Mouse (Mus musculus) hematopoietic stem cell, adult 5-6 weeks (primary cell): Measurements from ENCODE around the gene Elovl6. TPM values are rescaled to one million over a fixed set of nuclear protein-coding genes. Genes with fewer than 3 reads are reported as not detected.

Experiments
- ATAC-seq, 2 experiments: fragments of 125-278 bp in 1 of 2; replicated peaks in 1 of 2; 2 replicates each; pipeline ENCODE4 v1.8.0; 2016 to 2017; ENCODE audit warnings: inconsistent platforms in 2 of 2, mild to moderate bottlenecking in 2 of 2, moderate number of reproducible peaks in 2 of 2, low read depth in 1 of 2, moderate TSS enrichment in 1 of 2; ENCODE audit not compliant: low FRiP score in 2 of 2, poor library complexity in 2 of 2, severe bottlenecking in 2 of 2, insufficient read depth in 1 of 2, low TSS enrichment in 1 of 2
- total RNA-seq: library from RNA; stranded (forward); fragments of 172-1452, 232-1000 nt; gene quantifications from 2 replicates; pipeline ENCODE4 v1.2.3, GENCODE M21; 2017

The Elovl6 gene
- total RNA-seq, 1 experiment from 2014 or later: 24.1 TPM

- no peak for ATAC-seq
Observed at GRCm38 (mm10) chr3:129581024-129581423, 48.9 kb downstream of the Elovl6 start.

- no peak for ATAC-seq
Observed at GRCm38 (mm10) chr3:129582449-129582848, 50.3 kb downstream of the Elovl6 start.

GRCm38 (mm10) chr3:129583290-129583689, 51.1 kb downstream of the Elovl6 start:
- ATAC-seq: no peak

- ATAC-seq: no peak
Observed at GRCm38 (mm10) chr3:129587916-129588315, 55.8 kb downstream of the Elovl6 start.

- no peak for ATAC-seq
Observed at GRCm38 (mm10) chr3:129588753-129589152, 56.6 kb downstream of the Elovl6 start.

GRCm38 (mm10) chr3:129589705-129590104, 57.5 kb downstream of the Elovl6 start:
- ATAC-seq: no peak

- ATAC-seq: no peak
Observed at GRCm38 (mm10) chr3:129590548-129591226, 58.5 kb downstream of the Elovl6 start.

- no peak for ATAC-seq
Observed at GRCm38 (mm10) chr3:129591251-129591650, 59.1 kb downstream of the Elovl6 start.

- ATAC-seq: no peak
Observed at GRCm38 (mm10) chr3:129591761-129592160, 59.6 kb downstream of the Elovl6 start.

GRCm38 (mm10) chr3:129593001-129593400, 60.8 kb downstream of the Elovl6 start:
- no peak for ATAC-seq

GRCm38 (mm10) chr3:129593735-129594134, 61.6 kb downstream of the Elovl6 start:
- ATAC-seq: no peak

GRCm38 (mm10) chr3:129596098-129596497, 63.9 kb downstream of the Elovl6 start:
- no peak for ATAC-seq

GRCm38 (mm10) chr3:129602289-129602688, 70.1 kb downstream of the Elovl6 start:
- peak; percentile 87 to 95 for ATAC-seq

- ATAC-seq: no peak
Observed at GRCm38 (mm10) chr3:129605487-129605886, 73.3 kb downstream of the Elovl6 start.

- no peak for ATAC-seq
Observed at GRCm38 (mm10) chr3:129605934-129606333, 73.8 kb downstream of the Elovl6 start.

GRCm38 (mm10) chr3:129611626-129612025, 79.5 kb downstream of the Elovl6 start:
- peak; percentile 75 to 76 for ATAC-seq

- peak; percentile 52 to 62 for ATAC-seq
Observed at GRCm38 (mm10) chr3:129612311-129613097, 80.3 kb downstream of the Elovl6 start.

- peak; percentile 17 to 33; a peak in 1 of 4 replicates for ATAC-seq
Observed at GRCm38 (mm10) chr3:129613756-129614155, 81.6 kb downstream of the Elovl6 start.
